Mouse (Mus musculus) heart, embryonic 12.5 days (tissue): Measurements from ENCODE around the gene Cdk5r2. TPM values are rescaled to one million over a fixed set of nuclear protein-coding genes. Genes with fewer than 3 reads are reported as not detected.
"Not testable (repeated sequence)": the region's sequence is repeated elsewhere in the genome, so short reads cannot be mapped to it uniquely, and the experiment has no call there.

Experiments
- ATAC-seq: fragments of 200-750 bp; cut with Nextera tagmentation; 2 replicates; pipeline ENCODE4 v1.8.0; 2017; ENCODE audit warnings: moderate TSS enrichment, moderate library complexity; ENCODE audit not compliant: insufficient number of reproducible peaks, low FRiP score
- H3K27ac ChIP-seq: fragments of 300-500 bp; sonication (generic); 2 replicates; pipeline ENCODE4 v1.5.1; 2016; ENCODE audit warnings: mild to moderate bottlenecking, moderate library complexity; ENCODE audit not compliant: poor library complexity, severe bottlenecking
- H3K27me3 ChIP-seq: fragments of 300-500 bp; sonication (generic); replicated peaks from 2 replicates; pipeline ENCODE4 v1.6.1; 2016; ENCODE audit warnings: mild to moderate bottlenecking, moderate library complexity
- H3K36me3 ChIP-seq: fragments of 300-500 bp; sonication (generic); 2 replicates; pipeline ENCODE4 v1.6.1; 2016; ENCODE audit warnings: mild to moderate bottlenecking, moderate library complexity
- H3K4me1 ChIP-seq: fragments of 300-500 bp; sonication (generic); replicated peaks from 2 replicates; pipeline ENCODE4 v1.6.1; 2016; ENCODE audit warnings: mild to moderate bottlenecking
- H3K4me2 ChIP-seq: fragments of 300-500 bp; sonication (generic); 2 replicates; pipeline ENCODE4 v1.6.1; 2016; ENCODE audit warnings: mild to moderate bottlenecking, moderate library complexity
- H3K4me3 ChIP-seq: fragments of 300-500 bp; sonication (generic); 2 replicates; pipeline ENCODE4 v1.5.1; 2016; ENCODE audit warnings: mild to moderate bottlenecking
- H3K9ac ChIP-seq: fragments of 300-500 bp; sonication (generic); 2 replicates; pipeline ENCODE4 v1.6.1; 2016; ENCODE audit warnings: mild to moderate bottlenecking, moderate library complexity
- H3K9me3 ChIP-seq: fragments of 300-500 bp; sonication (generic); replicated peaks from 2 replicates; pipeline ENCODE4 v1.6.1; 2016; ENCODE audit warnings: mild to moderate bottlenecking, moderate library complexity
- WGBS: fragments of 180-500 bp; shearing (Covaris S2); methylation state at CpG from one replicate; pipeline ENCODE4 v1.1.7; 2016; 5-methylcytosine and 5-hydroxymethylcytosine counted together
- polyA plus RNA-seq: library from polyadenylated mRNA; unstranded; fragments of >200 nt; fragmentation: Nextera tagmentation; extraction: Ambion mirVana; gene quantifications from 2 replicates; pipeline ENCODE4 v1.2.1, GENCODE M21; 2016

Gene Cdk5r2
- not detected in 2 replicates for polyA plus RNA-seq

- Histone ChIP-seq H3K9me3 (no peaks in the 10 kb centered on the region), H3K4me1 (peaks cover 28% of the 10 kb centered on the region), H3K36me3 (no peaks in the 10 kb centered on the region), H3K9ac (peak within 1 kb of the TSS; percentile 67), H3K4me2 (peak within 1 kb of the TSS; percentile 98), H3K27me3 (peaks cover 100% of the 10 kb centered on the region), H3K4me3 (peak within 1 kb of the TSS; percentile 68), H3K27ac (no peak within 1 kb of the TSS)
- peak; percentile 70 for ATAC-seq
- WGBS: 2% methylated on average over 33 of the region's 39 CpGs
These were observed at the start of gene Cdk5r2 for GRCm38 (mm10) chr1:74854306-74855056. TSS of gene Cdk5r2 (plus strand) at chr1:74854934.

- H3K27ac ChIP-seq: no peak overlapping the region
- peaks cover 38% of the 10 kb centered on the region for H3K4me1 ChIP-seq
- no peak overlapping the region for H3K9ac ChIP-seq
- no peaks in the 10 kb centered on the region for H3K9me3 ChIP-seq
- H3K4me2 ChIP-seq: no peak overlapping the region
- 25% methylated on average over 4 of the region's 4 CpGs for WGBS
- no peak for ATAC-seq
- no peak overlapping the region for H3K4me3 ChIP-seq
- no peaks in the 10 kb centered on the region for H3K36me3 ChIP-seq
- H3K27me3 ChIP-seq: peaks cover 96% of the 10 kb centered on the region
These were observed 49.3 kb upstream of the Cdk5r2 start for GRCm38 (mm10) chr1:74805340-74805835.

GRCm38 (mm10) chr1:74805843-74806242 is 48.9 kb upstream of the Cdk5r2 start:
- Histone ChIP-seq H3K9me3 (no peaks in the 10 kb centered on the region), H3K27ac (no peak overlapping the region), H3K4me1 (peaks cover 34% of the 10 kb centered on the region), H3K4me2 (no peak overlapping the region), H3K4me3 (no peak overlapping the region; the same call in 1 of the 2 replicates), H3K27me3 (peaks cover 95% of the 10 kb centered on the region), H3K36me3 (no peaks in the 10 kb centered on the region), H3K9ac (no peak overlapping the region)
- WGBS: 9% methylated on average over 5 of the region's 5 CpGs
- no peak for ATAC-seq

GRCm38 (mm10) chr1:74806360-74807311 is 48.1 kb upstream of the Cdk5r2 start:
- peak overlapping the region; percentile 32 for H3K4me3 ChIP-seq
- no peak overlapping the region for H3K27ac ChIP-seq
- H3K27me3 ChIP-seq: peaks cover 96% of the 10 kb centered on the region
- peak; percentile 42 for ATAC-seq
- peak overlapping the region; percentile 41 for H3K9ac ChIP-seq
- peak overlapping the region; percentile 59 for H3K4me2 ChIP-seq
- no peaks in the 10 kb centered on the region for H3K36me3 ChIP-seq
- H3K4me1 ChIP-seq: peaks cover 32% of the 10 kb centered on the region
- no peaks in the 10 kb centered on the region for H3K9me3 ChIP-seq
- 2% methylated on average over 38 of the region's 38 CpGs for WGBS

- H3K4me1 ChIP-seq: peaks cover 32% of the 10 kb centered on the region
- no peak overlapping the region for H3K4me3 ChIP-seq
- peak overlapping the region; percentile 59 for H3K4me2 ChIP-seq
These were observed 47.1 kb upstream of the Cdk5r2 start for GRCm38 (mm10) chr1:74807551-74808071.

GRCm38 (mm10) chr1:74808078-74808477 is 46.7 kb upstream of the Cdk5r2 start:
- peaks cover 88% of the 10 kb centered on the region for H3K27me3 ChIP-seq
- H3K4me2 ChIP-seq: peak overlapping the region; percentile 59
- H3K27ac ChIP-seq: no peak overlapping the region
- WGBS: under 1% methylated on average over 16 of the region's 16 CpGs
- no peak overlapping the region for H3K9ac ChIP-seq
- no peaks in the 10 kb centered on the region for H3K36me3 ChIP-seq
- ATAC-seq: peak; percentile 63
- H3K4me1 ChIP-seq: peaks cover 27% of the 10 kb centered on the region
- peak overlapping the region; percentile 8; the same call in 1 of the 2 replicates for H3K4me3 ChIP-seq
- H3K9me3 ChIP-seq: no peaks in the 10 kb centered on the region

More at GRCm38 (mm10) chr1:74807551-74808071, 47.1 kb upstream of the Cdk5r2 start:
- peaks cover 92% of the 10 kb centered on the region for H3K27me3 ChIP-seq
- no peak overlapping the region for H3K27ac ChIP-seq
- H3K9me3 ChIP-seq: no peaks in the 10 kb centered on the region
- no peaks in the 10 kb centered on the region for H3K36me3 ChIP-seq
- H3K9ac ChIP-seq: no peak overlapping the region
- WGBS: 9% methylated on average over 23 of the region's 23 CpGs
- ATAC-seq: no peak

GRCm38 (mm10) chr1:74809007-74809406 is 45.7 kb upstream of the Cdk5r2 start:
- H3K4me2 ChIP-seq: no peak overlapping the region
- H3K27me3 ChIP-seq: peaks cover 84% of the 10 kb centered on the region
- H3K4me3 ChIP-seq: no peak overlapping the region
- no peak overlapping the region for H3K9ac ChIP-seq
- no peaks in the 10 kb centered on the region for H3K36me3 ChIP-seq
- H3K4me1 ChIP-seq: peaks cover 21% of the 10 kb centered on the region
- H3K9me3 ChIP-seq: no peaks in the 10 kb centered on the region
- H3K27ac ChIP-seq: no peak overlapping the region
- 61% methylated on average over 10 of the region's 10 CpGs for WGBS
- ATAC-seq: no peak

GRCm38 (mm10) chr1:74814931-74815647 is 39.6 kb upstream of the Cdk5r2 start:
- ATAC-seq: no peak
- H3K4me3 ChIP-seq: no peak overlapping the region
- no peaks in the 10 kb centered on the region for H3K9me3 ChIP-seq
- no peaks in the 10 kb centered on the region for H3K36me3 ChIP-seq
- H3K4me1 ChIP-seq: peaks cover 8% of the 10 kb centered on the region; the same call in 1 of the 2 replicates
- H3K9ac ChIP-seq: no peak overlapping the region
- no peak overlapping the region for H3K4me2 ChIP-seq
- H3K27ac ChIP-seq: no peak overlapping the region
- 65% methylated on average over 9 of the region's 9 CpGs for WGBS
- H3K27me3 ChIP-seq: peaks cover 27% of the 10 kb centered on the region

- peaks cover 19% of the 10 kb centered on the region for H3K27me3 ChIP-seq
- WGBS: 87% methylated on average over 6 of the region's 6 CpGs
- not testable (repeated sequence) for H3K9me3 ChIP-seq, H3K4me2 ChIP-seq, H3K4me1 ChIP-seq, ATAC-seq, H3K27ac ChIP-seq, H3K36me3 ChIP-seq, H3K4me3 ChIP-seq, H3K9ac ChIP-seq
These were observed 38.8 kb upstream of the Cdk5r2 start for GRCm38 (mm10) chr1:74815965-74816364.

- no peaks in the 10 kb centered on the region for H3K36me3 ChIP-seq
- peak; percentile 83 for ATAC-seq
- peak overlapping the region; percentile 85 for H3K27ac ChIP-seq
- no peaks in the 10 kb centered on the region for H3K9me3 ChIP-seq
- H3K4me3 ChIP-seq: peak overlapping the region; percentile 79
- 7% methylated on average over 38 of the region's 38 CpGs for WGBS
- H3K9ac ChIP-seq: peak overlapping the region; percentile 84
- peaks cover 12% of the 10 kb centered on the region for H3K27me3 ChIP-seq
- H3K4me2 ChIP-seq: peak overlapping the region; percentile 73
- peaks cover 8% of the 10 kb centered on the region; the same call in 1 of the 2 replicates for H3K4me1 ChIP-seq
These were observed 38.0 kb upstream of the Cdk5r2 start for GRCm38 (mm10) chr1:74816612-74817199.
